In the genomic region with DNA sequence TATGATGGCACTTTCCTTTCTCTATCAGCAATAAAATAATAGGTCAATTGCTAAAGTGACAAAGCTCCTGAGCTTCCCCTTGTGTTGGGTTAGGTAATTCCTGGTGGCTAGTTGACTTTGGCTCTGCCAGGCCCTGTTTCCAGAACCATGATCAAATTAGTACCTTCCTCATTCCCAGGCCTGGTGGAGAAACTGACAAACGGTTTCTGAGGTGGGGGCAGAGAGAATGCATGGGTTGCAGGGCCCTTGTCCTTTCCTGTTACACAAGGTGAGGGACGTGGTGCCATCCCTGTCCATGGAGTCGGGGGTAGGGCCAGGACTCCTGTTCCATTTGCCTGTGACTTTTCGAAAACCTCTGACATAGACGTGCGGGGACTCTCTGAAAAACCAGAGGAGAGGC, we compare ENCODE assay signal across 26 mouse cellular contexts. TPM values are rescaled to one million over a fixed set of nuclear protein-coding genes. Genes with fewer than 3 reads are reported as not detected.
DNase-seq lines count a peak whose midpoint lies in the region; ATAC-seq and TF ChIP-seq lines count a peak whose summit lies in the region.
"Had no signal": no experiment of that assay in that cellular context is flagged by ENCODE, and none has a peak within 500 bp of the region (broad histone marks: within the 10 kb centered on the region; RNA-seq: fewer than 3 reads in every experiment).

No protein-coding gene starts in this region.

- H3K4me2 ChIP-seq in intestine, postnatal 0 days (replicated peaks; ENCODE audit: low read depth), result no peak overlapping the region
- no peak overlapping the region for H3K4me2 ChIP-seq in intestine, embryonic 16.5 days (ENCODE audit: low read depth, low read length)
- no peak overlapping the region for H3K4me2 ChIP-seq in hindbrain, embryonic 14.5 days (replicated peaks)
- H3K4me2 ChIP-seq in midbrain, embryonic 15.5 days, result no peak overlapping the region
- H3K4me2 ChIP-seq: embryonic facial prominence, embryonic 13.5 days; embryonic facial prominence, embryonic 15.5 days; forebrain, embryonic 12.5 days had no signal

- H3K4me3 ChIP-seq in intestine, postnatal 0 days (ENCODE audit: low read depth, low read length), result no peak overlapping the region
- no peak overlapping the region for H3K4me3 ChIP-seq in intestine, embryonic 16.5 days (ENCODE audit: low read length)
- no peak overlapping the region for H3K4me3 ChIP-seq in hindbrain, embryonic 14.5 days (replicated peaks; ENCODE audit: low read length)
- H3K4me3 ChIP-seq in midbrain, embryonic 15.5 days, result no peak overlapping the region
- H3K4me3 ChIP-seq: embryonic facial prominence, embryonic 13.5 days; embryonic facial prominence, embryonic 15.5 days; erythroblast, embryonic 14.5 days; forebrain, embryonic 10.5 days; forebrain, embryonic 12.5 days had no signal

- no peak for DNase-seq in hindbrain, embryonic 14.5 days (ENCODE audit: low spot score)
- DNase-seq: adrenal gland, adult 8-10 months; adrenal gland, postnatal 14 days; adrenal gland, postnatal 36 days; B cell, adult 2 months; cerebellum, adult 11-12 months; cerebellum, adult 2 months; cerebellum, adult 9-10 months; cerebellum, postnatal 10 days; cerebellum, postnatal 25 days; embryo, embryonic 11 days had no signal

- no peaks in the 10 kb centered on the region for H3K27me3 ChIP-seq in intestine, postnatal 0 days (replicated peaks; ENCODE audit: control insufficient read depth, insufficient read depth, low read length)
- no peaks in the 10 kb centered on the region for H3K27me3 ChIP-seq in intestine, embryonic 16.5 days (replicated peaks; ENCODE audit: control insufficient read depth, insufficient read depth, low read length)
- no peaks in the 10 kb centered on the region for H3K27me3 ChIP-seq in hindbrain, embryonic 14.5 days (ENCODE audit: control insufficient read depth, insufficient read depth, low read length)
- no peaks in the 10 kb centered on the region for H3K27me3 ChIP-seq in midbrain, embryonic 15.5 days (replicated peaks)
- H3K27me3 ChIP-seq: embryonic facial prominence, embryonic 13.5 days; embryonic facial prominence, embryonic 15.5 days; forebrain, embryonic 12.5 days; Patski had no signal

- H3K36me3 ChIP-seq in intestine, postnatal 0 days (ENCODE audit: control insufficient read depth, insufficient read depth), result no peaks in the 10 kb centered on the region
- no peaks in the 10 kb centered on the region for H3K36me3 ChIP-seq in intestine, embryonic 16.5 days (ENCODE audit: control insufficient read depth, insufficient read depth, low read length)
- no peaks in the 10 kb centered on the region for H3K36me3 ChIP-seq in hindbrain, embryonic 14.5 days (replicated peaks; ENCODE audit: control insufficient read depth, insufficient read depth)
- no peaks in the 10 kb centered on the region for H3K36me3 ChIP-seq in midbrain, embryonic 15.5 days (replicated peaks)
- H3K36me3 ChIP-seq: embryonic facial prominence, embryonic 13.5 days; embryonic facial prominence, embryonic 15.5 days; forebrain, embryonic 10.5 days; forebrain, embryonic 12.5 days; G1E had no signal

- peak; percentile 16; the same call in 1 of the 2 replicates for TF ChIP-seq CTCF in intestine, postnatal 0 days (IDR thresholded peaks at IDR 0.05; ENCODE audit: low read depth)

- no peaks in the 10 kb centered on the region; the same call in 1 of the 2 replicates for H3K4me1 ChIP-seq in intestine, postnatal 0 days (replicated peaks; ENCODE audit: control insufficient read depth, insufficient read depth, low read length)
- peaks cover 8% of the 10 kb centered on the region; the same call in 1 of the 2 replicates for H3K4me1 ChIP-seq in intestine, embryonic 16.5 days (ENCODE audit: control insufficient read depth, insufficient read depth, low read length)
- H3K4me1 ChIP-seq in hindbrain, embryonic 14.5 days (replicated peaks; ENCODE audit: control insufficient read depth, insufficient read depth, low read length), result no peaks in the 10 kb centered on the region
- H3K4me1 ChIP-seq in midbrain, embryonic 15.5 days, result no peaks in the 10 kb centered on the region
- H3K4me1 ChIP-seq: embryonic facial prominence, embryonic 13.5 days; embryonic facial prominence, embryonic 15.5 days; forebrain, embryonic 12.5 days had no signal

- H3K9ac ChIP-seq in intestine, postnatal 0 days (ENCODE audit: low read depth, low read length), result no peak overlapping the region
- H3K9ac ChIP-seq in intestine, embryonic 16.5 days (ENCODE audit: low read depth, low read length), result no peak overlapping the region
- H3K9ac ChIP-seq in hindbrain, embryonic 14.5 days, result no peak overlapping the region
- no peak overlapping the region for H3K9ac ChIP-seq in midbrain, embryonic 15.5 days
- H3K9ac ChIP-seq: embryonic facial prominence, embryonic 13.5 days; embryonic facial prominence, embryonic 15.5 days; forebrain, embryonic 12.5 days had no signal

- ATAC-seq in intestine, postnatal 0 days, result no peak
- no peak for ATAC-seq in intestine, embryonic 16.5 days
- ATAC-seq in megakaryocyte, adult 5-6 weeks (ENCODE audit: poor library complexity, severe bottlenecking), result peak; percentile 35
- no peak for ATAC-seq in hindbrain, embryonic 14.5 days (ENCODE audit: low FRiP score)
- ATAC-seq in midbrain, embryonic 15.5 days (replicated peaks), result no peak
- ATAC-seq: activated CD4-positive, CD25-positive, alpha-beta regulatory T cell, adult 4 months; CD4-positive, CD25-positive, alpha-beta regulatory T cell, adult 4 months; forebrain, embryonic 14.5 days; forebrain, embryonic 16.5 days; Patski had no signal

- no peak overlapping the region for H3K27ac ChIP-seq in intestine, postnatal 0 days (ENCODE audit: low read depth, low read length)
- no peak overlapping the region for H3K27ac ChIP-seq in intestine, embryonic 16.5 days (ENCODE audit: low read length)
- no peak overlapping the region for H3K27ac ChIP-seq in hindbrain, embryonic 14.5 days
- H3K27ac ChIP-seq in midbrain, embryonic 15.5 days, result no peak overlapping the region
- H3K27ac ChIP-seq: embryonic facial prominence, embryonic 13.5 days; embryonic facial prominence, embryonic 15.5 days; forebrain, embryonic 10.5 days; forebrain, embryonic 12.5 days had no signal

- H3K9me3 ChIP-seq in intestine, postnatal 0 days (ENCODE audit: control insufficient read depth), result no peaks in the 10 kb centered on the region
- no peaks in the 10 kb centered on the region for H3K9me3 ChIP-seq in intestine, embryonic 16.5 days (ENCODE audit: control insufficient read depth, low read length)
- H3K9me3 ChIP-seq in hindbrain, embryonic 14.5 days (ENCODE audit: control insufficient read depth, low read length), result no peaks in the 10 kb centered on the region
- no peaks in the 10 kb centered on the region for H3K9me3 ChIP-seq in midbrain, embryonic 15.5 days
- H3K9me3 ChIP-seq: embryonic facial prominence, embryonic 13.5 days; embryonic facial prominence, embryonic 15.5 days; forebrain, embryonic 10.5 days; forebrain, embryonic 12.5 days had no signal

- 84% methylated on average over 6 of the region's 6 CpGs for WGBS in intestine, postnatal 0 days
- 86% methylated on average over 6 of the region's 6 CpGs for WGBS in intestine, embryonic 16.5 days
- 82% methylated on average over 6 of the region's 6 CpGs for WGBS in hindbrain, embryonic 14.5 days
- 94% methylated on average over 6 of the region's 6 CpGs for WGBS in midbrain, embryonic 15.5 days

RNA-seq across cellular contexts. Expression of a gene that starts 51.2 kb away (rescaled TPM):
- 313 and 344 TPM in 2 replicates for polyA plus RNA-seq in intestine, postnatal 0 days (2015; fragmentation: Nextera tagmentation; extraction: Ambion mirVana)
- polyA plus RNA-seq in intestine, embryonic 16.5 days (2015; fragmentation: Nextera tagmentation; extraction: Ambion mirVana), result 333 and 353 TPM in 2 replicates
- total RNA-seq in megakaryocyte, adult 5-6 weeks (2015), result 188 and 198 TPM in 2 replicates
- 96.7 and 108 TPM in 2 replicates for total RNA-seq in megakaryocyte, adult 5-6 weeks (2017)
- polyA plus RNA-seq in hindbrain, embryonic 14.5 days (2014; fragmentation: Nextera tagmentation; extraction: Ambion mirVana), result 314 and 316 TPM in 2 replicates
- polyA plus RNA-seq in midbrain, embryonic 15.5 days (2015; fragmentation: Nextera tagmentation; extraction: Ambion mirVana), result 138 TPM in 2 replicates
- polyA plus RNA-seq: erythroblast, embryonic 14.5 days; G1E had no signal
